Mouse (Mus musculus): Measurements from ENCODE around the gene Dpysl5. TPM values are rescaled to one million over a fixed set of nuclear protein-coding genes. Genes with fewer than 3 reads are reported as not detected.

Dpysl5 gene
- polyA plus RNA-seq, 1 experiment: not detected

- no peak for TF ChIP-seq GATA1 (IDR thresholded peaks at IDR 0.05; ENCODE audit: low read length)
Observed at GRCm38 (mm10) chr5:30734666-30735065, 23.3 kb downstream of the Dpysl5 start.

- no peak for TF ChIP-seq GATA1 (IDR thresholded peaks at IDR 0.05; ENCODE audit: low read length)
Observed at GRCm38 (mm10) chr5:30738127-30738828, 26.9 kb downstream of the Dpysl5 start.

- TF ChIP-seq GATA1 (IDR thresholded peaks at IDR 0.05; ENCODE audit: low read length): no peak
Observed at GRCm38 (mm10) chr5:30739595-30739994, 28.2 kb downstream of the Dpysl5 start.

- TF ChIP-seq GATA1 (IDR thresholded peaks at IDR 0.05; ENCODE audit: low read length): no peak
Observed at GRCm38 (mm10) chr5:30749582-30750311, 38.4 kb downstream of the Dpysl5 start.

GRCm38 (mm10) chr5:30751071-30751470 lies 39.7 kb downstream of the Dpysl5 start:
- no peak for TF ChIP-seq GATA1 (IDR thresholded peaks at IDR 0.05; ENCODE audit: low read length)

- TF ChIP-seq GATA1 (IDR thresholded peaks at IDR 0.05; ENCODE audit: low read length): no peak
Observed at GRCm38 (mm10) chr5:30753128-30753527, 41.8 kb downstream of the Dpysl5 start.

GRCm38 (mm10) chr5:30755215-30755614 lies 43.9 kb downstream of the Dpysl5 start:
- TF ChIP-seq GATA1 (IDR thresholded peaks at IDR 0.05; ENCODE audit: low read length): no peak

- no peak for TF ChIP-seq GATA1 (IDR thresholded peaks at IDR 0.05; ENCODE audit: low read length)
Observed at GRCm38 (mm10) chr5:30762815-30763510, 51.6 kb downstream of the Dpysl5 start.

GRCm38 (mm10) chr5:30763511-30763830 lies 52.1 kb downstream of the Dpysl5 start:
- no peak for TF ChIP-seq GATA1 (IDR thresholded peaks at IDR 0.05; ENCODE audit: low read length)

GRCm38 (mm10) chr5:30765596-30766370 lies 54.4 kb downstream of the Dpysl5 start:
- no peak for TF ChIP-seq GATA1 (IDR thresholded peaks at IDR 0.05; ENCODE audit: low read length)

- TF ChIP-seq GATA1 (IDR thresholded peaks at IDR 0.05; ENCODE audit: low read length): no peak
Observed at GRCm38 (mm10) chr5:30768082-30768481, 56.7 kb downstream of the Dpysl5 start.

GRCm38 (mm10) chr5:30768598-30768997 lies 57.2 kb downstream of the Dpysl5 start:
- no peak for TF ChIP-seq GATA1 (IDR thresholded peaks at IDR 0.05; ENCODE audit: low read length)

GRCm38 (mm10) chr5:30769075-30769474 lies 57.7 kb downstream of the Dpysl5 start:
- no peak for TF ChIP-seq GATA1 (IDR thresholded peaks at IDR 0.05; ENCODE audit: low read length)

GRCm38 (mm10) chr5:30774601-30775371 lies 63.4 kb downstream of the Dpysl5 start:
- no peak for TF ChIP-seq GATA1 (IDR thresholded peaks at IDR 0.05; ENCODE audit: low read length)

- no peak for TF ChIP-seq GATA1 (IDR thresholded peaks at IDR 0.05; ENCODE audit: low read length)
Observed at GRCm38 (mm10) chr5:30780699-30781098, 69.3 kb downstream of the Dpysl5 start.

Measured in G1E-ER4 (cell line).